Mouse (Mus musculus) splenic B cell, adult 2 months (primary cell): ENCODE data around the gene Pex14.

ENCODE experiments used
- DNase-seq: peaks from one replicate; pipeline ENCODE4 v3.0.0-alpha.2; 2011; ENCODE audit warnings: low read depth, low spot score
- H3K27me3 ChIP-seq: 2 replicates; pipeline ENCODE4 v1.6.1; 2012; ENCODE audit warnings: mild to moderate bottlenecking, low read length, moderate library complexity, mixed read lengths; ENCODE audit not compliant: control insufficient read depth, poor library complexity, insufficient read depth, severe bottlenecking
- H3K36me3 ChIP-seq: 2 replicates; pipeline ENCODE4 v1.6.1; 2012; ENCODE audit warnings: mild to moderate bottlenecking, low read length, moderate library complexity, mixed read lengths; ENCODE audit not compliant: control insufficient read depth, poor library complexity, insufficient read depth, severe bottlenecking

The Pex14 gene

DNA sequence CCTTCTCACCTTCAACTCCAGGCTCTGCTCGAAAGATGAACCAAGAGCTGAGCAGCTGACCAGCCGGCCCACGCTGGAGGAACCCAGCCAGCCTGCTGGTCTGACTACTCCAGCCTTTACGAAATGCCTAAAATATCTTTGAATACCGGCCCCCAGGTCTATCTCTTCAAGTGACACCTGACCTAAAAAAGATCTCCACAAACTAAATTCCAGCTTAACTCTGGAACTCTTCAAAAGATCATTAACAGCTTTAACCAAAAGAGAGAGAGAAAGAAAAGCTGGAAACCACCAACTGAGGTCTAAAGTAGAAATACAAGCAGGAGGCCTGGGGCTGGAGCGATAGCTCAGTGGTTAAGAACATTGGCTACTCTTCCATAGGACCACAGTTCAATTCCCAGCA is 20.0 kb downstream of the Pex14 start:
- no peak for DNase-seq
- Histone ChIP-seq H3K36me3 (no peaks in the 10 kb centered on the region), H3K27me3 (no peaks in the 10 kb centered on the region)

DNA sequence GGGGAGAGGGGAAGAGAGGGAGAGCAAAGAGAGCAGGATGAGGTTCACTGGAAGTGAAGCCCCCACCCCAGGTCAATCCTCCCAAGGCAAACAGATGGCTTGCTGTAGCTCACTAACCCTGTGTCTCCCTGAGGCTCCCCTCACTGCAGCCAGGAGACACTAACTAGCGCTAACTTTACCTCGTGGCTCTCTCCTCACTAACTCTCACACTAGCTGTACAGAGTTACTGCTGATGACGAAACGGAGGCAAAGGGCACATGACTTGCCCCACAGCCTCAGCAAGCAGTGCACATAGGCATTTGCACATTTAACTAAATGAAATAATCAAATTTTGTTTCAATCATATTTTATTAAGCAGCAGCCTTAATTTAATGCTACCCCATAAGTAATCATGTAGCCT is 21.4 kb downstream of the Pex14 start:
- H3K36me3 ChIP-seq = no peaks in the 10 kb centered on the region
- DNase-seq = no peak
- no peaks in the 10 kb centered on the region for H3K27me3 ChIP-seq

DNA sequence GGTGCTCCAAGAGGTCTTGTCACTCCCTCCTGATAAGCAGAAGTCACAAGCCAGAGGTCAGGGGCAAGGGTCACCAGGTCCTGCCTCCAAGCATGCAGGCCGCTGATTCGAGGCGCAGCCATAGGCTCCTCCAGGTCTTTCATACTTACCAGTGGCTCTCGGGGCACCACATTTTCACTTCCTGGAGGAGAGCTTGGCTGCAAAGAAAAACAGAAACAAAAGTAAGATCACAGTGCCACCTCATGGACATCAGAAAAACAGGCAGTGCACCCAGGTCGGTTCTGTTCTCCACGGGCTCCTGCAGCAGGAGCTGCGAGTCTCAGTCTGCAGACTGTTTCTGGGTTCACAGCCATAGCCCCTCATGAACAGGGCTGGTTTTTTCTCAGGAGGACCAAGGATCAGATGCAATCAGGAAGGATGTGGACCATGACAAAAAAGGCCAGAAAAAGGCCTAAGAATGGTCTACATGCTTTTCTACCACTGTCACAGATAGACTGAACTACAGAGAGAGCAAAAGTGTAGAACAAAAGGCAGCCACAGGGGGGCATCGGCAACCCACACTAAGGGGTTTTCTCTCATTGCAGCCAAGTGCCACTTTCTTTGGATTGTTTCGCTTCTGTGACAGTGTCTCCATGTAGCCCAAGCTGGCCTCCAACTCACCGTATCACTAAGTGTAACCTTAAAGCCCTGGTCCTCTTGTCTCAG is 23.7 kb downstream of the Pex14 start:
- DNase-seq = peak; percentile 84
- H3K36me3 ChIP-seq = 0 out of 2 replicates have a peak, but pooled peaks cover 3% of the 10 kb centered on the region
- no peaks in the 10 kb centered on the region for H3K27me3 ChIP-seq

DNA sequence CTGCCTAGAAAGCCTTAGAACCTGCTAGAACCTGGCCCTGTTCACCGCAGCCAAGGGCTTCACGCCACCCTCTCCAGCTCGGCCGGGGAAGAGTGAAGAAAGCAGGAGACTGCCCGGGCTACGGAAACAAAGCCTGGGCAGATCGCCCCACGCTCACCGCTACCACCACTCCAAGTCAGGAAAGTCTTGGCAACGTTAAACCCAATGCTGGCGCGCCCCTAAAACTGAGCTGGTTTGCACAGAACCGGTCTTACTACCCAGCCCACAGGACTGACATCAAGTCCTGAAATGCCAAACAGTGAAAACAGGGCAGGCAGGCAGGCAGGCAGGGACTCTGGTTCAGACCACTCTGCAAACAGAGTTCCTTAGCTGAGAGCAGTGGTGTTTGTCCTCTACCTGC is 24.6 kb downstream of the Pex14 start:
- Histone ChIP-seq H3K36me3 (0 out of 2 replicates have a peak, but pooled peaks cover 3% of the 10 kb centered on the region), H3K27me3 (no peaks in the 10 kb centered on the region)
- DNase-seq = no peak

DNA sequence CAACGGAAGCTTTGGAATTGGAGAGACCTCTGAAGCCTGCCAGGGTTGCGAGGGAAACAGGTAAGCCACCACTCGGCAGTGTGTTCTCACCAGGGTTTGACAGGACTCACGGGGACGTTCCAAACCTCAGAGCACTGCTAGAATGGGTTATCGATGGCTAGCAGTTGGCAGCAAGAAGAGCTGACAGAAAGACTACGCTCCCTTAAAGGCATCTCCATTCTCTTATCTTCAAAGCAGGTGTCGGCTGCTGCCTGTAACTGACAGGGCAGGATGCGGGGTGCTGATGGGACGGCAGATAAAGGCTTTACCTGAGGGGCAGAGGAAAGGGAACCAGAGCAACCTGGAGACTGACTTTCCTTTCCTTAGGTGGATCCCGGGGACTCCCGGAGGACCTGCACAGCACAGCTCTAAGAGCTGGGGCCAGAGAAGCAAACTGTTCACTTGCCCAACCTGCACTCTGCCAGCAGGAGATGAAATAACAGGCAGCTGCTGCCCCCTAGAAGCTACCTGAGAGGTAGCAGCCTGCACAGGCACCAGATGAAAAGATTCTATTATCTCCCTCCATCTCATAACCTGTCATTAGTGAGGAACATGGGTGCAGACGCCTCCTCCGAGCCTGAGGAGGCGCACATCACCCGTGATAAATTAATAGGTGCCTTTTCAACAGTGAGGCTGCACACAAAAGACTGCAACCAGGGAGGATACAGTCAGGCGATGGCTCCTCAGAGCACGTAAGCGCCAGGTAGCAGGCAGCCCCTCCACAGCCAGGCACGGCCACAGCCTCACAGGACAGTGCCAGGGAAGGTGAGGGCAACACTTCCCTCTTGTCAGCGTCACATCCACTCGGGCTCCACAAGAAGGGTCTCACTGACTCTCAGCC is 32.8 kb downstream of the Pex14 start:
- Histone ChIP-seq H3K36me3 (no peaks in the 10 kb centered on the region), H3K27me3 (no peaks in the 10 kb centered on the region)
- no peak for DNase-seq

DNA sequence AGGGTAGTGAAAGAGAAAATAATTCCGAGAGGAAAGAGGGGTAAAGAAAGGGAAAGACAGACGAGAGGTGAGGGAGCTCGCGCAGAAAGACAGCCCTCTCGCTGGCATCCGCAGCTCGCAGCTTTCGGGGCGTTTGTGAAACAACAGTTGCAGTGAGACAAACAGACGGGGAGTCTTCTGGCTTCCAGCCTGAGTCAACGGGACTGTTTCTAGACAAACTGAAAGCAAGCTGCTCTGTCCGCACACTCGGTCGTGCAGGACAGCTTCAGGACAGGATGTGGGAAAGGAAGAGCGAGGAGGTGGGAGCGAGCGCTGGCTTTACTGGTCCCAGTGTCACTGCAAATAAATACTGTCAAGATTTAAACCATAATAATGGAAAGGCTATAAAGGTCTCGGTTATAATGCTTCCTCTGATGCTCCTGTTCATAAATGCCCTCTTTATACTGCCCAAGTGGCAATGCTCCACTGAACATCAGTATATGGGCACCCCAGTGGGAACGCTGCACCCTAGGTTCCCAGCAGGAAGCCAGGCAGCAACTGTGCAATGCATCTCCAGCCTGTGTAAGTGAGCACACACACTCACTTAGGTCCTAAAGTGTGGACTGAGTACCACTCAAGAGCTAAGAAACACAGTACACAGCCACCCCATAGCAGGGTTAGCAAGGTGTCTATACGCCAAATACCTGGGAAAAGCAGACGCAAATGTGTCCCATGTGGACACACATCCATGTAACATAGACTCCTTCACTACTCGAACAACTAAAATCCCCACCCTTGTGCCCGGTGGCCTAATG is 35.4 kb downstream of the Pex14 start:
- no peak for DNase-seq
- H3K36me3 ChIP-seq = no peaks in the 10 kb centered on the region
- H3K27me3 ChIP-seq = no peaks in the 10 kb centered on the region

DNA sequence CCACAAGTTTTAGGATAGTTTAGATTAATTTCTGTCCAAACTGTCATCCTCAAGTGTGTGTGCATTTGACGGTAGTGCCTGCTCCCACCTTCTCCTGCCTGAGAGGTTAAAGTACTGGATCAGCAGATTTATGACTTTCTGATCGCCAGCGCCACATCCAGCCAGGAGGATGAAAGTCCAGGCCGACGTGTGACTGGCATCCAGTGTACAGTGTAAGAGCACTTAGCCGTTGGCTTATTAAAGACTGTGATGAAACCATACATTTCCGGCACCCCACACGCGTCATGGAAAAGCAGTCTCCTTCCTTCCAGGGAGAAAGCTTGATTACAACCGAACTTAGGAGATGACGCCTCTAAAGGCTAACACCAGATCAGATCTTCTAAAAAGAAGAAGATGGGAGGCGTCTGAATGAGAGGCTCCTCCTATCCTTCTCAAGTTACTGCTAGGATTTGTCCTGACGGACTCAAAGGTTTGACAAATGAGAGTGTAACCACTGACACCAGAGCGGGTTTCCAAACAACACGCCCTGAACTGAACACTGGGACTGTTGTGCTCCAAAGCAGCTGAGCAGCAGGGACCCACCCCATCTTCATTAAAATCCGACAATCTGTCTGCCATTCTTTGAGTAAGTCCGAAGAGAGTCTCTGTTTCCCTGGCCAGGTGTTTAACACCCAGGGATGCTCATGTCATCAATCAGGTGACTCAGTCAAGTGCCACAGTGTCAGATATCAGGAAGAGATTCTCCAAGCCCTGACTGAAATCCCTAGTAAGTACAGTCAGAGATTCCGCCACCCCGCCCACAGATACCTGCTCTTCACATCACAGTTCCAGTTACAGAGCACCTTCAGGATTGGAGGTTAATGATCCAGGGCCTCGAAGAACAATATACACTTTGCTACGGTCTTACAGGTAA is 37.0 kb downstream of the Pex14 start:
- DNase-seq = no peak
- Histone ChIP-seq H3K36me3 (no peaks in the 10 kb centered on the region), H3K27me3 (no peaks in the 10 kb centered on the region)

DNA sequence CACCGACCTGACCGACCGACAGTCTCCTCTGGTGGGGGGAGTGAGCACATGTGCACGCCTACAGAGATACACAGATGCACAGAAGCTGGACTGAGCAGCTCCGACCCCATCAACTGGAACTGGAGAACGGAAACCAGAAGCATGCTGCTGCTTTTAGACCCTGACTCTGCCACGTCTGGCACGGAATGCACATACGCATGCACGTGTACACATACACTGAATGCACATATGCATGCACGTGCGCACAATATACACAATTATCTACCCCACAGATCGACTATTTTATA is 38.3 kb downstream of the Pex14 start:
- DNase-seq = no peak
- Histone ChIP-seq H3K36me3 (no peaks in the 10 kb centered on the region), H3K27me3 (no peaks in the 10 kb centered on the region)

DNA sequence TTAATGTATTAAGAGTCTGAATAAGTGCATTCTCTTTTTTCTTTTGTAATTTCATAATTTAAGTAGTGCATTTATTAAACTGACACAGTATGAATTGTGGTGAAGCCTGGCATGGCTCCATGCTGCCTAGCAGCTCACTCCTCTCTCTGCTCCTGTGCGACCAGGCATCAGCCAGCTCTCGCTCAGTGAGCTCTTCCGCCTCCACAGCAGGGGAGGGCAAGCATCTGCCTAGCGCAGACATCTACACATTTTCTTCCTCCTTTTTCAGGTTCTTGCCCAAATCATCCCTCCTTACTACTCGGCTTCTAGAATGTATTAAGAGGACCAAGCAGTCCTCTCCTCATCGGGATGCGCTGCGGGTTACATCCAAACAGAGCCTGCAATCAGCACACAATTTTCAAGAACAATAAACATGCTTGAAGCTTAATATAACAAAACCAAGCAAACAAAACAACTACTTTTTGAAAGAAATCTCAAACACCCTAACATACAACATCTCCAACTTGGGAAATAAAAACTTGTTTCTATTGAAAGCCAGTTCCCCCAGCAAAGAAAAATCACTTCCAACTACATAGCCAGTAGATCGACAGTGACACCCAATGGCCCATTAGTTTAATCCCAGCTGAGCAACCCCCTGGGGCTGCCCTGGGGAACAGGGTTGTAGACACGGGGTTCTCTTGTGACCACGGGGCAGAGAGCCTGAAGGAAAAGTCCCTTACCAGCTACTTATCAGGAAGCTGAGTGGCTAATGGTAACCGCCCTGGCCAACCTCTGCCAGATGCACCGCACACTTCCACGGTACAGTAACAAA is 38.9 kb downstream of the Pex14 start:
- Histone ChIP-seq H3K36me3 (no peaks in the 10 kb centered on the region), H3K27me3 (no peaks in the 10 kb centered on the region)
- no peak for DNase-seq

DNA sequence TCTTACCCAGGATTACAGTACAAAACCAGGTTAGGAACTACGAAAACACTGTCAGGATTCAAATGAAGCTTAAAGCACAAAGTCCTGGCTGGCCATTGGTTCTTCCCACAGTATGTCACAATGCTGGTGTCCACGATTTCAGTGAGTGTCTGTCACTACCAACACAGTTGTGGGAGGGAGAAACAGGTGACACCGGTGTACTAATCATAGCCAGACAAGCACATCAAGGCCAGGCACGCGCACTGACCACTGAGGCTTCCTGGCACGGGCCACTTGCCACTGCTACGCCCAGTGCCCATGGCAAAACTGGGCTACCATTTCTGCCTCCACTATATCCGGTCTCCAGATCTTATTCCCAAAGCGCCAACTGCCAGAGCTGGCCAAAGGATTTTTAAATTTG is 40.0 kb downstream of the Pex14 start:
- Histone ChIP-seq H3K27me3 (no peaks in the 10 kb centered on the region), H3K36me3 (peaks cover 2% of the 10 kb centered on the region; the same call in 1 of the 2 replicates)
- DNase-seq = no peak

DNA sequence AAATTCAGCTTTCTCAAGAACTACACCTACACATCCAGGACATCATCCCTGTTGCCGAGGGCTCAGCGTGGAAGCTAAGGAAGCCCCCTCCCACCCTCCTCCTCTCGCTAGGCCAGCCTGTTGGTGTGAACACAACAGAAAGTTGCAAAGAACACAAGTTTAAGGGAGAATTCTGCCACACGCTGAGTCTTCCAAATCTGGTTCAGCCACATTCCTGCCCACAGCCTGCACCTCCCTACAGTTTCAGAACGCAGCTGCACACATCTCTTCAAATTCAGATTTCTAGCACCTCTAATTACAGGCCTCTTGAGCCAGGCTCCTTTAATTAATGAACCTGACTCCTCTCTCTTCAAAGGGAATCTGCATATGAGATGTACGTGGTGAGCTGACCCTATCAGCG is 41.4 kb downstream of the Pex14 start:
- Histone ChIP-seq H3K27me3 (no peaks in the 10 kb centered on the region), H3K36me3 (peaks cover 2% of the 10 kb centered on the region; the same call in 1 of the 2 replicates)
- no peak for DNase-seq

DNA sequence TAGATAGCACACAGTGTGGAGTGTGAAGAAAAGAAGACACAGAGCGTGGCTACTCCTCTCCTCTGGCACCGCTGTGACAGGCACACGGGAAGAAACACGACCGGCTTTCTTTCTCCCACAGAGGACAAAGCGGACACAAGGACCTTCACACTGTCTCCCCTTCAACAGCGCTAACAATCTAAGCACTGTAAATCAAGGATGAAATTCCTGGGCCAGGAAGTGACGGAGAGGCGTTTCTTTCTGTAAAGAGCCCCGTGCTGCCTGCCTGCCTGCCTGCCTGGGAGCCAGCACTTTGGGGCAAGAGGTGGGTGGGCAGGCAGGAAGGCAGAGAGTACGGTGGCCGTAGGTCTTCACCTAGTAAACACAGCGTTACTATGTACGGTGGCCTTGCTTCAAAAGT is 42.2 kb downstream of the Pex14 start:
- DNase-seq = no peak
- peaks cover 2% of the 10 kb centered on the region; the same call in 1 of the 2 replicates for H3K36me3 ChIP-seq
- H3K27me3 ChIP-seq = no peaks in the 10 kb centered on the region

DNA sequence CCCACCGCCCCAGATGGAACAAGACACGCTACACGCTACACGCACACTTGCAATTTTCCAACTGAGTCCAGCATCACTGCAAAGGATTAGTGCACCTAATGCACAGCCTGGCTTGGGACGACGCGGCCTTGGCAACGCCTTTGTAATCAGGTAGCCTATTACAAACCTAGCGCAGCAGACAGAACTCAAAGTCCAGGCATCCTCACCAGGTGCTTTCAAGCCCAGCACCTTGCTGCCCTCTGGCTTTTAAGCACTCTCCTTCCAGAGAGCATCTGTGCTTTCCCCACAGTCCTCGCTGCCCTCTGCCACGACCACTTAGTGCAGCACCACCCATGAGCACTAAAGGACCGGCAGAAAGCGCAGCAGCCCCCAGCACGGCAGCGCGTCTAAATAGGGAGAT is 42.7 kb downstream of the Pex14 start:
- Histone ChIP-seq H3K36me3 (peaks cover 2% of the 10 kb centered on the region; the same call in 1 of the 2 replicates), H3K27me3 (no peaks in the 10 kb centered on the region)
- DNase-seq = no peak
